Mouse (Mus musculus): ENCODE measurements around the gene C2cd4a.

C2cd4a gene

GRCm38 (mm10) chr9:67792405-67792804 lies 39.7 kb downstream of the C2cd4a start:
- no peak for DNase-seq (ENCODE audit: low read depth)

DNA sequence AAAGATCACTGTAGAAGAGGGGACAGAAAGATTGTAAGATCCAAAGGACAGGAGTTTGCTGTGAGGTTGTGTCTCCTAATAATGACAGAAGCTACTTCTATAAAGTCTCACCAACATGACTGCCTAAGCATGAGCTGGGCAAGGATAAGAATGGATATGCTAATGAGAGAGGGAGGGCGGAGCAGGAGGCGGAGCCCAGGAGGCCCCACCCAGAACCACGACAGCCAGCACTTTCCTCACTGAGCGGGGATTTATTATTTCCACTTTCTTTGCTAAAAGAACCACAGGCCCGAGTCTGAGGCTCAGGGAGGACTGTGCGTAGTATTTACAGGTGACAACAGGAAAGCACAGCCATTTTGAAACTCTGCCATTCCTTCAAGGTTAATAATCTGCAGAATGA lies 44.5 kb downstream of the C2cd4a start:
- DNase-seq (ENCODE audit: low read depth) = no peak

- no peak for DNase-seq (ENCODE audit: low read depth)
Observed at GRCm38 (mm10) chr9:67786311-67786710, 45.8 kb downstream of the C2cd4a start.

DNA sequence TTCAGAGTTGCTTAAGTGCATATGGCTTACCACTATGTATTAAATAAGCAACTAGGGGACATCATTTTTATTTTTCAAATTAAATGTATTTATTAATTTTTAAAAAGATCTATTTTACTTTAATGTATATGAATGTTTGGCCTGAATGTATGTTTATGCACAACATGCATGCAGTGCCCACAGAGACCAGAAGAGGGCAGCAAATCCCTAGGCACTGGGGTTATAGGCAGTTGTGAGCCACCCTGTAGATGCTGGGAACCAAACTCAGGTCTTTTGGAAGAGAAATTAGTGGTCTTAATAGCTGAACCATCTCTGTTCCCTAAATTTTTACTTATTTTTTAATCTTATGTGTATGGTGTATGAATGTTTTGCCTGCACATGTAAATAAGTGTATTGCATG lies 48.2 kb downstream of the C2cd4a start:
- DNase-seq (ENCODE audit: low read depth) = no peak

- DNase-seq (ENCODE audit: low read depth) = no peak
Observed at GRCm38 (mm10) chr9:67783464-67783863, 48.7 kb downstream of the C2cd4a start.

DNA sequence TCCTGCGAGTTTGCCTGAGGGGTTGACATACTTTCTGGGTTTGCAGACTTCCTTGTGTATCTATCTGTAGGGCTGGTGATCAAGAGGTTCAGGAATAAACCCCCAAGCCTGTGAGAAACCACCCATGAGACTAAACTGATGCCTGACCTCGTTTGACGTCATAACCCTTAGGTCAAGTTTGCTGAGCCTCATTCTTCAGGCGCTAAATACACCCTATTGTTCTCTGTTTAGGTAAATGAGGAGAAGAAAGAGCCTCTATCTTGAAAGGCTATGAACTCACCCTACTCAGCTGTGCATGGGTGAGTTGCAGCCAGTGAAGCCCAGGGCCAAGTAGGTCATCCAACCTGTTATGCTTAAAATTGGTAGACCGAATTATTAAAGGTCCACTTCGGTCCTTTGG lies 49.3 kb downstream of the C2cd4a start:
- DNase-seq (ENCODE audit: low read depth) = no peak
